In the genomic region with DNA sequence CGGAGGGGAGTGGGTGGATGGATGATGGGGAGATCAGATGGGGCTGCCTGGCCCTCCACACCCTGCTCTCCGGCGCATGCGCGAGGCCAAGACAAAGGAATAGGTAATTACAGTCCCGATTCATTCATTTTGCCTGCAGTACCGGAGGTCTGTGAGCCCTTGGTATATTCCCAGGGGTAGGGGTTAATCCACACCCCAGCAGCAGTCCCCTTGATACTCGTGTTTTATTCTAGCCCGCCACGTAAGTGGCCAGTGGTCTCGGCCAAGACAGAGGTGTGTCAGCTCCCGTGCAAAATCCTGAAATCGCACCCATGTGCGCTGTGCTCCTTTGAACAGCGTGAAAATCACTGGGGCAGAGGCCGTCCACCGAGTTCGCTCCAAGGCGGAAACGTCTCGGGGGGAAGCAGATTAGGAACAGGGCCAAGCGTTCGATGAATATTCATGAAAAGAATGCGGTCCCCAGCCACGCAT, we compare ENCODE assay signal across 8 mouse cellular contexts. TPM values are rescaled to one million over a fixed set of nuclear protein-coding genes. Genes with fewer than 3 reads are reported as not detected.
DNase-seq lines count a peak whose midpoint lies in the region; ATAC-seq and TF ChIP-seq lines count a peak whose summit lies in the region.

No protein-coding gene starts in this region.

- 0 out of 2 replicates have a peak overlapping the region, but pooled peaks have one; percentile 17 for H3K9ac ChIP-seq in liver, embryonic 12.5 days

- WGBS in heart, embryonic 10.5 days, result under 1% methylated on average over 25 of the region's 25 CpGs
- 1% methylated on average over 25 of the region's 25 CpGs for WGBS in liver, embryonic 12.5 days (ENCODE audit: insufficient replicate concordance)

- H3K9me3 ChIP-seq in heart, embryonic 10.5 days, result no peaks in the 10 kb centered on the region
- H3K9me3 ChIP-seq in liver, embryonic 12.5 days (replicated peaks), result no peaks in the 10 kb centered on the region

- TF ChIP-seq POLR2A in cortical plate, adult 2 months (IDR thresholded peaks at IDR 0.05; ENCODE audit: extremely low read depth, insufficient read depth, low read length), result peak; percentile 84

- H3K4me1 ChIP-seq in cortical plate, adult 2 months (ENCODE audit: control insufficient read depth, insufficient read depth, low read length), result peaks cover 8% of the 10 kb centered on the region; the same call in 1 of the 2 replicates
- peaks cover 17% of the 10 kb centered on the region; the same call in 1 of the 2 replicates for H3K4me1 ChIP-seq in heart, embryonic 10.5 days
- H3K4me1 ChIP-seq in liver, embryonic 12.5 days, result peaks cover 15% of the 10 kb centered on the region; the same call in 1 of the 2 replicates

- no peaks in the 10 kb centered on the region for H3K36me3 ChIP-seq in heart, embryonic 10.5 days
- no peaks in the 10 kb centered on the region for H3K36me3 ChIP-seq in liver, embryonic 12.5 days

- peak overlapping the region; percentile 90 for H3K27ac ChIP-seq in cortical plate, adult 2 months (ENCODE audit: insufficient read depth, low read length)
- peak overlapping the region; percentile 92 for H3K27ac ChIP-seq in heart, embryonic 10.5 days
- H3K27ac ChIP-seq in liver, embryonic 12.5 days, result no peak overlapping the region

- peak; percentile 5 to 27 for DNase-seq in spleen, postnatal 10 days (ENCODE audit: low spot score in 2 of 2)
- DNase-seq in spleen, postnatal 14 days (ENCODE audit: low spot score in 2 of 2), result no peak
- DNase-seq in heart, embryonic 10.5 days (ENCODE audit: low spot score), result peak; percentile 85
- DNase-seq in kidney, postnatal 10 days, result peak; percentile 56
- DNase-seq in ovary, postnatal 14 days (ENCODE audit: low spot score), result peak; percentile 10
- DNase-seq in urinary bladder, postnatal 25 days (ENCODE audit: low spot score), result peak; percentile 51

- no peaks in the 10 kb centered on the region for H3K27me3 ChIP-seq in heart, embryonic 10.5 days (ENCODE audit: insufficient read depth, poor library complexity, severe bottlenecking)
- H3K27me3 ChIP-seq in liver, embryonic 12.5 days (replicated peaks), result peaks cover 43% of the 10 kb centered on the region

- no peak for TF ChIP-seq CTCF in cortical plate, adult 2 months (IDR thresholded peaks at IDR 0.05; ENCODE audit: extremely low read depth, insufficient read depth, low read length)

- H3K4me2 ChIP-seq in liver, embryonic 12.5 days, result peak overlapping the region; percentile 65

- H3K4me3 ChIP-seq in cortical plate, adult 2 months (ENCODE audit: insufficient read depth, low read length), result peak overlapping the region; percentile 77
- H3K4me3 ChIP-seq in heart, embryonic 10.5 days, result peak overlapping the region; percentile 84
- H3K4me3 ChIP-seq in liver, embryonic 12.5 days, result peak overlapping the region; percentile 56

- ATAC-seq in liver, embryonic 12.5 days, result no peak

RNA-seq across cellular contexts. Expression of gene Basp1, which starts 1.4 kb away (rescaled TPM):
- 424 and 485 TPM in 2 replicates for polyA plus RNA-seq in cortical plate, adult 2 months (2012; rRNA removed)
- polyA plus RNA-seq in heart, embryonic 10.5 days (2016; fragmentation: Nextera tagmentation; extraction: Ambion mirVana), result 8.8 and 22.0 TPM in 2 replicates
- polyA plus RNA-seq in liver, embryonic 12.5 days (2016; fragmentation: Nextera tagmentation; extraction: Ambion mirVana), result 9.6 and 10.8 TPM in 2 replicates

Comparison
In these comparisons a context has a peak if more than half of its experiments do, and no peak if none do; other contexts are left out.
1. DNase-seq: peak in spleen, postnatal 10 days (2 of 2), heart, embryonic 10.5 days (single experiment), kidney, postnatal 10 days (single experiment), ovary, postnatal 14 days (single experiment) and urinary bladder, postnatal 25 days (single experiment); none in spleen, postnatal 14 days (0 of 2).
2. RNA of gene Basp1, which starts 1.4 kb away (polyA plus RNA-seq): 424 to 485 TPM in cortical plate, adult 2 months; 8.8 to 22.0 TPM in heart, embryonic 10.5 days and 9.6 to 10.8 TPM in liver, embryonic 12.5 days; every median in the first group is over 10 times any median in the second.
3. Peak in every context shown above with its lines, with median percentiles within 50 percentile points of each other: H3K4me3 ChIP-seq.